Mouse (Mus musculus) lung, postnatal 0 days (tissue): ENCODE measurements at regions not wholly inside any gene's neighbourhood (a gene's known extent, or its start where the extent isn't known, plus 50 kb on each side); places are given as distances from the start of the nearest gene placed in this dataset.

Source experiments
- ATAC-seq: fragments of 200-750 bp; cut with Nextera tagmentation; 2 replicates; pipeline ENCODE4 v1.8.0; 2017; ENCODE audit warnings: moderate library complexity
- DNase-seq: peaks from one replicate; pipeline ENCODE4 v3.0.0-alpha.2; 2016; ENCODE audit warnings: low spot score
- H3K27ac ChIP-seq: fragments of 300-500 bp; sonication (generic); 2 replicates; pipeline ENCODE4 v1.5.1; 2014; ENCODE audit warnings: antibody characterized with exemption, mild to moderate bottlenecking, low read length, mixed read lengths
- H3K27me3 ChIP-seq: fragments of 300-500 bp; sonication (generic); replicated peaks from 2 replicates; pipeline ENCODE4 v1.6.1; 2014; ENCODE audit warnings: low read length, mixed read lengths; ENCODE audit not compliant: insufficient read depth
- H3K36me3 ChIP-seq: fragments of 300-500 bp; sonication (generic); 2 replicates; pipeline ENCODE4 v1.6.1; 2014; ENCODE audit warnings: low read length, mixed read lengths; ENCODE audit not compliant: insufficient read depth
- H3K4me1 ChIP-seq: fragments of 300-500 bp; sonication (generic); 2 replicates; pipeline ENCODE4 v1.6.1; 2014; ENCODE audit warnings: antibody characterized with exemption, low read depth, low read length, mixed read lengths; ENCODE audit not compliant: insufficient read depth
- H3K4me2 ChIP-seq: fragments of 300-500 bp; sonication (generic); replicated peaks from 2 replicates; pipeline ENCODE4 v1.6.1; 2014; ENCODE audit warnings: low read depth, mild to moderate bottlenecking, low read length, moderate library complexity, mixed read lengths
- H3K4me3 ChIP-seq: fragments of 300-500 bp; sonication (generic); 2 replicates; pipeline ENCODE4 v1.5.1; 2014; ENCODE audit warnings: low read depth, low read length
- H3K9ac ChIP-seq: fragments of 300-500 bp; sonication (generic); replicated peaks from 2 replicates; pipeline ENCODE4 v1.6.1; 2014; ENCODE audit warnings: low read depth, mild to moderate bottlenecking
- H3K9me3 ChIP-seq: fragments of 300-500 bp; sonication (generic); 2 replicates; pipeline ENCODE4 v1.6.1; 2016; ENCODE audit warnings: low read length, mixed read lengths
- CTCF ChIP-seq: IDR thresholded peaks from 2 replicates; pipeline ENCODE4 v1.5.1; 2016; ENCODE audit warnings: antibody characterized with exemption, mild to moderate bottlenecking
- EP300 ChIP-seq: IDR thresholded peaks from 2 replicates; pipeline ENCODE4 v1.6.1; 2016; ENCODE audit warnings: antibody characterized with exemption, mild to moderate bottlenecking, control low read depth
- WGBS: fragments of 180-500 bp; shearing (Covaris S2); extraction: QIAGEN DNeasy Blood & Tissue Kit; methylation state at CpG from one replicate; pipeline ENCODE4 v1.1.7; 2014; 5-methylcytosine and 5-hydroxymethylcytosine counted together

GRCm38 (mm10) chr3:17786721-17787442 lies 161.3 kb upstream of the Cypt12 start:
- TF ChIP-seq EP300 (no peak), CTCF (no peak)
- no peak for DNase-seq
- peak; percentile 43; the same call in 1 of the 2 replicates for ATAC-seq
- 2% methylated on average over 30 of the region's 35 CpGs for WGBS
- Histone ChIP-seq H3K27me3 (peaks cover 35% of the 10 kb centered on the region), H3K27ac (no peak overlapping the region), H3K4me2 (peak overlapping the region; percentile 61), H3K4me1 (no peaks in the 10 kb centered on the region), H3K9me3 (no peaks in the 10 kb centered on the region), H3K9ac (no peak overlapping the region), H3K36me3 (no peaks in the 10 kb centered on the region), H3K4me3 (peak overlapping the region; percentile 36)

GRCm38 (mm10) chr3:17787443-17788333 lies 160.5 kb upstream of the Cypt12 start:
- H3K4me2 ChIP-seq: no peak overlapping the region

GRCm38 (mm10) chr3:17788334-17788720 lies 159.9 kb upstream of the Cypt12 start:
- no peak overlapping the region for H3K9ac ChIP-seq
- no peak for DNase-seq
- no peak for ATAC-seq
- TF ChIP-seq EP300 (no peak), CTCF (no peak)
- H3K27me3 ChIP-seq: peaks cover 40% of the 10 kb centered on the region
- H3K4me2 ChIP-seq: no peak overlapping the region
- no peaks in the 10 kb centered on the region for H3K36me3 ChIP-seq
- no peaks in the 10 kb centered on the region for H3K9me3 ChIP-seq
- WGBS: 28% methylated on average over 4 of the region's 4 CpGs
- no peak overlapping the region for H3K27ac ChIP-seq
- no peaks in the 10 kb centered on the region for H3K4me1 ChIP-seq
- no peak overlapping the region for H3K4me3 ChIP-seq

More at GRCm38 (mm10) chr3:17787443-17788333, 160.5 kb upstream of the Cypt12 start:
- no peak for TF ChIP-seq EP300
- no peak for TF ChIP-seq CTCF
- no peak for DNase-seq
- no peak overlapping the region for H3K27ac ChIP-seq
- no peak for ATAC-seq
- no peak overlapping the region for H3K4me3 ChIP-seq
- H3K4me1 ChIP-seq: no peaks in the 10 kb centered on the region
- H3K9me3 ChIP-seq: no peaks in the 10 kb centered on the region
- no peak overlapping the region for H3K9ac ChIP-seq
- WGBS: 7% methylated on average over 18 of the region's 18 CpGs
- peaks cover 36% of the 10 kb centered on the region for H3K27me3 ChIP-seq
- H3K36me3 ChIP-seq: no peaks in the 10 kb centered on the region

GRCm38 (mm10) chr3:17788778-17789299 lies 159.4 kb upstream of the Cypt12 start:
- 15% methylated on average over 3 of the region's 3 CpGs for WGBS
- no peak for DNase-seq
- no peak for ATAC-seq
- TF ChIP-seq EP300 (no peak), CTCF (no peak)
- Histone ChIP-seq H3K27me3 (peaks cover 44% of the 10 kb centered on the region), H3K27ac (no peak overlapping the region), H3K36me3 (no peaks in the 10 kb centered on the region), H3K9me3 (no peaks in the 10 kb centered on the region), H3K4me1 (no peaks in the 10 kb centered on the region), H3K4me3 (no peak overlapping the region), H3K4me2 (no peak overlapping the region), H3K9ac (no peak overlapping the region)

GRCm38 (mm10) chr3:17789454-17790196 lies 158.6 kb upstream of the Cypt12 start:
- no peaks in the 10 kb centered on the region for H3K4me1 ChIP-seq
- no peaks in the 10 kb centered on the region for H3K36me3 ChIP-seq
- no peak overlapping the region for H3K9ac ChIP-seq
- DNase-seq (no peak), ATAC-seq (no peak)
- TF ChIP-seq EP300 (no peak), CTCF (no peak)
- H3K27me3 ChIP-seq: peaks cover 52% of the 10 kb centered on the region
- H3K4me3 ChIP-seq: no peak overlapping the region
- H3K9me3 ChIP-seq: no peaks in the 10 kb centered on the region
- H3K27ac ChIP-seq: no peak overlapping the region
- WGBS: 5% methylated on average over 9 of the region's 9 CpGs
- H3K4me2 ChIP-seq: no peak overlapping the region

- H3K4me1 ChIP-seq: no peaks in the 10 kb centered on the region
- ATAC-seq (no peak), DNase-seq (no peak)
- peaks cover 53% of the 10 kb centered on the region for H3K27me3 ChIP-seq
- H3K4me3 ChIP-seq: no peak overlapping the region
- H3K9ac ChIP-seq: no peak overlapping the region
- no peaks in the 10 kb centered on the region for H3K36me3 ChIP-seq
- under 1% methylated on average over 14 of the region's 14 CpGs for WGBS
- no peak for TF ChIP-seq EP300
- no peak for TF ChIP-seq CTCF
- H3K27ac ChIP-seq: no peak overlapping the region
- no peaks in the 10 kb centered on the region for H3K9me3 ChIP-seq
- no peak overlapping the region for H3K4me2 ChIP-seq
These were observed 157.9 kb upstream of the Cypt12 start for GRCm38 (mm10) chr3:17790331-17790730.
